Mouse (Mus musculus) brown adipose tissue, adult 24 weeks (tissue): ENCODE measurements around the gene C1qc. TPM values are rescaled to one million over a fixed set of nuclear protein-coding genes. Genes with fewer than 3 reads are reported as not detected.

Experiments
- H3K27ac ChIP-seq: fragments of 200-500 bp; replicated peaks from 2 replicates; pipeline ENCODE4 v1.5.1; 2012; ENCODE audit warnings: low read depth, mild to moderate bottlenecking, low read length
- H3K4me1 ChIP-seq: fragments of 200-500 bp; 2 replicates; pipeline ENCODE4 v1.6.1; 2012; ENCODE audit warnings: low read length, mixed read lengths; ENCODE audit not compliant: control insufficient read depth, insufficient read depth, insufficient read length
- H3K4me3 ChIP-seq: fragments of 200-500 bp; 2 replicates; pipeline ENCODE4 v1.5.1; 2012; ENCODE audit warnings: low read depth, mild to moderate bottlenecking, low read length, moderate library complexity; ENCODE audit not compliant: insufficient read depth
- polyA plus RNA-seq: library from polyadenylated mRNA; stranded (reverse); fragments of >200 nt; gene quantifications from 2 replicates; pipeline ENCODE4 v1.2.4, GENCODE M21; 2012; ENCODE audit not compliant: missing spikeins, insufficient read depth, insufficient read length

The C1qc gene
- 49.4 and 55.0 TPM in 2 replicates for polyA plus RNA-seq

DNA sequence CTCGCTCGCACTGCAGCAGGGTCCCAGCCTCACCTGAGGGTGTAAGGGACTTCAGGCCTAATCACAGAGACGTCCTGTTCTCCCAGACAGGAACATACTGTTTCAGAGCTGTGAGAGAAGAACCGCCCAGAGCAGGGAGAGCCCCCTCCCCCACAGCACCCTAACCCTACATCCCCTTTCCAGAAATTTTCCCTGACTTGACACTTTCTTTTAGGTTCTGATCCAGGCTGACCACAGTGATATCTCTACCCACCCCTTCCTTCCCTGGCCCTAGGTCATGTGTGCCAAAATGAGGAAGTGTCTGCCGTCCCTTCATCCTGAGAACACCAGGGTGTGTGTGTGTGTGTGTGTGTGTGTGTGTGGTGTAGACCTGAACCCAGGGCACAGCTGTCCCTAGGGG, at the start of gene C1qc:
Gene C1qc (minus strand): TSS at position 255 of the 400 bp plus-strand sequence.
- H3K4me3 ChIP-seq = peak within 1 kb of the TSS; percentile 53
- H3K27ac ChIP-seq = peak within 1 kb of the TSS; percentile 86
- H3K4me1 ChIP-seq = no peaks in the 10 kb centered on the region

DNA sequence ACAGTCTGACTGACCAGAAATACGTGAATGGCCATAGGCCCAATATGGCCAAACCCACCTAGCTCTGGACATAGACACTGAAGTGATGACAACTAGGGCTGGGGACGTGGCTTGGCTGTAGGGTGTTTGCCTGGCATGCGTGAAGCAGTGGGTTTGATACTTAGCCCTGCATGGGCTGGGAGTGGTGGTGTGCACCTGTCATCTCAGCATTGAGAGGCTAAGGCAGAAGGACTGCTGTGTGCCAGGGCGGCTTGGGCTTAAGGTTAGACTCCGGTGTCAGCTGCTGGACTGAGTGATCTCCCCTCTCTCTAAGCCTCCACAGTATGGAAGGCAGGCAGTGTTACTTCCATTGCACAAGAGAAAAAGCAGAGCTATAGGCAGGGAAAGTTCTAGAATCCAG, 45.1 kb upstream of the C1qc start:
- H3K4me3 ChIP-seq = no peak overlapping the region
- no peaks in the 10 kb centered on the region for H3K4me1 ChIP-seq
- H3K27ac ChIP-seq = no peak overlapping the region

DNA sequence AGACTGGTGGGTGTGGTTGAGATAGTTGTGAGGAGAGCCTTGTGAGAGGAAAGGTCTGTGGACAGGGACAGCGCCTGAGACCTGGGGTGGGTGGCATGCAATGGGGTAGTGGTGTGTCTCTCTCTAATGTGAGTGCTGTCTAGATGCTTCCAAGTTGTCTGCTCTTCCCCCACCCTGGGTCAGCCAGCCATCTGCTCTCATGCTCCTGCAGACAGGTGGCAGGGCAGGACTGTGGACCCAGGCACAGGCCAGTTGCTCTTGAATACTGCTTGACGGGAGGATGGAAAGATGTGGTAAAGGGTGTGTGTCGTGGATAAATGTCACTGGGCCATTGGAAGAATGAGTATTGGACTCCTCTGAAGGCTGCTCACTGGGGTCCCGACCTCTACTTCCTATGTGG, 44.5 kb upstream of the C1qc start:
- H3K27ac ChIP-seq = no peak overlapping the region
- H3K4me1 ChIP-seq = no peaks in the 10 kb centered on the region
- H3K4me3 ChIP-seq = no peak overlapping the region

DNA sequence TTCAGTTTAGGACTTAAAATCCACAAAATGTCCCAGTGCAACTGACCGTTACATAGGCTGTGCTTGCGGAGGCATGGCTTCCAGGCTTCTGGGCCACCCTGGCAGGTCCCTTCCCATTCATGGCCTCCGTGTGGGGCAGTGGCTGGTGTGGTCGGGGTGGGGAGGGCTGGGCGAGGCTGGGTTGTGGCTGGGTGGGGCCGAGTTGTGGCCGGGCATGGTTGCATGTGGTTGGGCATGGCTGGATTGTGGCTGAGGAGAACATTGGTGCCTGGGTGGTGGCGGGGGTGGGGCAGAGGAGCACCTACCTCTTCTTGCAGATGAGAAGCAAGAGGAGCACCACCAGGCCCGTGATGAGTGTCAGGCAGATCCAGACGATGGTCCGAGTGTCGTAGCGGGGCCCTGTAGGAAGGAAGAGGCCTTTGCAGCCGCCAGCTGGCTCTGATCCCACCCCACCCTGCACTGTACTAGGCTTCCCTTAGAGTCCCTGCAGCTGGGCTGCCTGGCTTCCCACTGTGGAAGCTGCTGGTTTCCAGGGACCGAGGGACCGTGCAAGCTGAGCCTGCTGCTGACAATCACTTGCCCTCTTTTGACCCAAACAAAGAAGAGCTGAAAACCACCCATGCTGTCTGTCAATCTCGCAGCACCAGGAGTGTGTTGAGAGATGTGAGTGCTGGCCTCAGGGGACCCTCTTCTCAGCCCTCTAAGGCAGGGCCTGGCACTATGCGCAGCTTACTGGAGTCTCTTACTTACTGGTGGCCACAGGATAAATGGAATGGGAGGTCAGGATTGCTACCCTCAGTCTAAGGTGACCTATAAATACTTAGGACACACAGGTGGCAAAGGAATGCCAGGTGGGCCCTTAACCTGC, 42.1 kb upstream of the C1qc start:
- Histone ChIP-seq H3K4me1 (no peaks in the 10 kb centered on the region), H3K27ac (no peak overlapping the region), H3K4me3 (no peak overlapping the region)

DNA sequence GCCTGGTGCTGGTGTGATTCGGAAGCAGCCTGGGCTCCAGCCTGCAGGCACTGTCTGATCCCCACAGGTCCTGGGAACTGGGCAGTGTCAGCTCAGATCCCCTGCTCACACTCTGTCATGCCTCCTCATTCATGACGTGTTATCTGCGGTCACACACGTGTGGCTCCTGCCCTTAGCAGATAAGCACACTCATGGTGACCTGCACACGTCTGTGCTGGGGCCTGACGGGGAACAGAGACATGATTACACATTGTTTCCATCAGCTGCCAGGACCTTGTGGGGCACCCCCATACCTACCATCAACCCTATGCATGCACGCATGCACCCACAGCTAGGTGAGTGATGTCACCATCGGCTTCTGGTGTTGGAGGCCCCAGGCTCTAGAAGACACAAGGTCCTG, 37.6 kb upstream of the C1qc start:
- no peaks in the 10 kb centered on the region for H3K4me1 ChIP-seq
- H3K4me3 ChIP-seq = no peak overlapping the region
- H3K27ac ChIP-seq = no peak overlapping the region

DNA sequence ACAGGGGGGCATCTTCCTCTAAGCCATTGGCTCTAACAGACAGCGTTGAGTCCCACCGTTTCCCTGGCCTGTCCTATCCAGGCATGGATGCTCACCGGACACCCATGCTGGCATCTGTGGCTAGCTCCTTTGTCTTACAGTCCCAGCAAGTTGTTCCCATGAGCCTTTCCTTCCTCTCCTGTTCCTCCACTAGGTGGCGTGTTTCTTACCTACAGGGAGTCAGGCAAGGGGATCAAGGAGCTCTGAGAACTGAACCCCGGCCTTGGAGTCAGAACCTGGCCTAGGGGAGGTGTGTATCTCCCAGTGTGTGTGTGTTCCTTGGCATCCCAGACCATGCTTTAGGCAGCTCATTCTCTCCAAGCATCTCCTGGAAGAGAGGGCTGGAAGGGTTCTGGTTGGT, 36.1 kb upstream of the C1qc start:
- no peaks in the 10 kb centered on the region for H3K4me1 ChIP-seq
- H3K27ac ChIP-seq = no peak overlapping the region

DNA sequence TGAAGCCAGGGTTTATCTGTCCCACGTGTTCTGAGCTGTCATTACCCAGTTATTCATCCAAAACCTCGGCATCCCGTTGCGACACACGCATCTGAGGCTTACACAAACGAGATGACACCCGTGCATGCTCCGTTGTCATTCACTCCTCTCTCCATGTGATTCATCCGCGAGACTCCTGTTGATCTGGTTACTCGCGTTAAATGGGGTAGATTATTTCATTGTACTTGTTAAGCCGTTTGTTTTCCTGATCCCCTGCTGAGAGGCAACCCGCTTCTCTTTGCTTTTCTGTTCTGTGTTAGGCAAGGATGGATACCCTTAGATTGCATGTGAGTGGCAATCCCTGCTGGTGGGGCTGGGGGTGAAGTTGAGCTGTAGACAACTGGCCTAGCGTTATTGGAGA, 32.9 kb upstream of the C1qc start:
- H3K4me3 ChIP-seq = no peak overlapping the region
- no peaks in the 10 kb centered on the region for H3K4me1 ChIP-seq
- no peak overlapping the region for H3K27ac ChIP-seq

More for the DNA sequence above, 36.1 kb upstream of the C1qc start:
- no peak overlapping the region for H3K4me3 ChIP-seq

DNA sequence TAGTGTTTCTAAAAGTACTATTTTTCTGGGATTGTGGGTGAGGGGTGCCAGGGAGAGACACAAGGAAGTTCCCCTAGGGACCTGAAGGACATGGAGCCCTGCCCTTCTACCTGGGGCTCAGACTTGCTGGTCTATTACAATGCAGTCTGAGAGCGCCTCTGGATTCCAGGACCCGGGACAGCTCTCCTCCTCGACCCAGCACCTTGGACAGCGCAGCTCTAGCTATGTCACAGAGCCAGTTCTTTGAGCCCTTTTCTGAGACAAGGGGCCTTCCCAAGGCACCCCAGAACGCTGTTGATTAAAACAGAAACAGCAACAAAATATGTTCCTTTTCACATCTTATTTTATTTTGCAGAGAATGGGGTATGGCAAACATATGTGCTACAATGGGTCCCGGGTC, 31.7 kb upstream of the C1qc start:
- H3K27ac ChIP-seq = no peak overlapping the region
- H3K4me1 ChIP-seq = no peaks in the 10 kb centered on the region
- H3K4me3 ChIP-seq = no peak overlapping the region

DNA sequence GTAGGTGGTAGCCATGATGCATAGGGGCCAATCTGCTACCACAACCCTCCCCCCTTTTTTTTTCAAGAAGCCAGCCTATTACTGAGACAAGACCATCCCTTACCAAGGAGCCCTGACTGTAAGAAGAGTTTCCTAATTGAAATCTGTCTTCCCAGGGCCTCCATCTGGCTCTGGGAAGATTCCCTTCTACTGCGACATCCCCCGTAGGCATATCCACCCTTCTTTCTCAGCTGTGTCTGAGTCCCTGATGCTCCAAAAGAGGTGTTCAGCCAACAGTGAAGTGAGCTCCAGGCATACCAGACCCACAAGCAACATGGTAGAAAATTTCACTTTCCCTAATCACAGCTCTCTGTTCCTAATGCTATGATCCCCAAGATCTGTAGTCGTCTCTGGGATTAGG, 26.7 kb upstream of the C1qc start:
- H3K4me1 ChIP-seq = no peaks in the 10 kb centered on the region
- H3K27ac ChIP-seq = no peak overlapping the region
- no peak overlapping the region for H3K4me3 ChIP-seq

DNA sequence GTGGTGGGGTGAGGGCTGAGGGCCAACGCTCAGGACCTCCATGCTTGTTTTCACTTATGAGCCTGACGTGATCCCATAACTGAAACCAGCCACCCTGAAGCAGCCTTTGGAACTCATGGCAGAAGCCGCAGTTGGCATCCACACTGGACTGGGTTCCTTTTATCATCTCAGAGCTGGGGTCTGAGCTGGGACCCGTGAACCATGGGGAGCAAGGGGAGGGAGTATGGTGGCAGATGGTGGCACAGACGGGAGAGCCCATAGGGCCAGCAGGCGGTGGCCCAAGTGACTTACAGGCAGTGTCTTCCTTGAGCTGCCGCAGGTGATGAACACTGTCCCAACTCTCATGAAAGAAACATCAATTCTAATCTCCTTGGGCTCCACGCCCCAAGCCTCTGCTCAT, 26.0 kb upstream of the C1qc start:
- Histone ChIP-seq H3K4me1 (no peaks in the 10 kb centered on the region), H3K4me3 (no peak overlapping the region), H3K27ac (no peak overlapping the region)

DNA sequence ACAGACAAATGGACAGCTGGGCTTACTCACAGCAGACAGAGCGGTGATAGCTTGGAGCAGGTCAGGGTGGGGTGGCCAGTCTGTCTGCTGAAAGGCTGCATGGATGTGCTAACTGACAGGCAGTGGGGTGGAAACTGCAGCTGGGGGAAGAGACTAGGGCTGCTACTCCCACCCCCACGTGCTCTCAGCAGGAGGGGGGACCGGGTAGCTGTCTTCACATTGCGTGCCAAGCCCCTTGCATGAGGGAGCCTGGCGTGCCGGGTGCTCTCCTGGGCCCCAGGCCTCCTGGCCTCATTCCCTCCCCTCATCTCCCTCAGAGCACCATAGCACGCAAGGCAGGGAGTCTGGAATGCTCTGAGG, 24.3 kb upstream of the C1qc start:
- H3K4me3 ChIP-seq = no peak overlapping the region

DNA sequence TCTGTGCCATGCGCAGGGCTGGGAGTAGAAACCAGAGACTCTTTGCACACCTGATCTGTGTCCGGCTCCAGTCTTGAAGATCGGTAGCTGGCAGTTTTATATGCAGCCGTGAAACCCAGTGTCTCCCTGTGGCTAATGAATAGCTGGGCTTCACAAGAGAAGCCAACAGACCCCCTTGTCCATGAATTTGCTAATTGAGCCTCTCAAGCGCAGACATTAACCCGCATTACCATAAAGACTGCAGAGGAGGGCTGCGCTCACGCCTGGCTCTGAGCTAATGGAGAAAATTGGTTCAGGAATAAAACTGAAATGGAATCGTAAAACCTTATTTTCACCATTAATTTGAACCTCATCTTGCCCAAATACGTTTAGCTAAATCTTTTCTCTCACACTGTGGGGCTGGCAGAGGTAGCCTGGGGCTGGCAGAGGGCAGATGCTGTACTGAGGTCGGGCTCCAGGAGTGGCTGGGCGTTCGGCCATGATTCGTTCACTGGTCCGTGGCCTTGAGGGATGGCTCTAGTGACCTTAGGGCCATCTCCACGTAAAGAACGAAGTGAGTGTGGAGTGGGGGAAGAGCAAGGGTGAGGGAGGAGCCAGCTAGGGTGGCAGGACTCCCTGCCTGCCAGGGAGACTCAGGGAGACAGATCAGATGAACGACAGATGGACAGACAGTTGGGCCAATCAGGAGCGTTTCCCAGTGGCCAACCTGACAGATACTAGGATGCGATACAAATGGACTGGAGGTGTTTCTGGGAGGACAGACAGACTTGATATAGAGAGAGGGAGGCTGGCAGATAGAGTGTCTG, 23.7 kb upstream of the C1qc start:
- H3K27ac ChIP-seq = no peak overlapping the region
- no peak overlapping the region for H3K4me3 ChIP-seq
- no peaks in the 10 kb centered on the region for H3K4me1 ChIP-seq

More for the DNA sequence above, 24.3 kb upstream of the C1qc start:
- no peak overlapping the region for H3K27ac ChIP-seq
- no peaks in the 10 kb centered on the region for H3K4me1 ChIP-seq

DNA sequence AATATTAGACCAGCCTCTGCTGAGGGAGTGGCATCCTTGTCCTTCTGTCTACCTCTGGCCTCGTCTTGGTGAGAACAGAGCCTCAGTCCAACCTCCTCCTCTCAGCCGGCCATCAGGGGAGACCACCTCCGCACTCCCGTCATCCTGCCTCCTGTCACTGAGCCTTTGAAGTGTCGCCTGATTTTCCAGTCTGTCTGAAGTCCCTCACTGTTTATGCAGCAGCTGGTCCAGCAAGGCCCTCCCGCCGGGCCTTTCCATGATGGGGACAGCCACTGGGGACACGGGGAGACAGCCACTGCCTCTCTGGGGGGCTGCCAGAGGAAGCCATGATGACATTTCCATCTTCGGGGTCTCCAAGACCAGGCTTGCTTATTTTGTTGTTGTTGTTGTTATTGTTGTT, 20.0 kb upstream of the C1qc start:
- Histone ChIP-seq H3K4me3 (no peak overlapping the region), H3K4me1 (no peaks in the 10 kb centered on the region), H3K27ac (no peak overlapping the region)

DNA sequence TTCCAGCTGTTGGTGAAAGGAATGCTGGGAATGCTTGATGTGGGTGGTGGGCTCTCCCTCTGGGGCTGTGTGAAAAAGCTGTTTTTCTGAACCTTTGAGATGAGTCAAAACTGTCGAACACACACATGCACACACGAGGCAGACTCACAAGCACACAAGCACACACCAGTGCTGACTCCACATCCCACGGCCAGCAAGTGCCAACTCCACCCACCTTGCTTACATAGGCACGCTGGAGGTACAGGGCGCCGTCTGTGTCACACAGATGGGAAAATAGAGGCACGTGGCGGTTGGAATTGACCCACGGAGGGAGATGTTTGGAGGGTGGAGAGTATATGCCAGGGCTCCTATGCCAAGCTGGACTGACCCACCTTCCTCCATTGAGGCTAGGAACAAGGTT, 18.9 kb upstream of the C1qc start:
- Histone ChIP-seq H3K4me3 (no peak overlapping the region), H3K4me1 (no peaks in the 10 kb centered on the region), H3K27ac (no peak overlapping the region)

DNA sequence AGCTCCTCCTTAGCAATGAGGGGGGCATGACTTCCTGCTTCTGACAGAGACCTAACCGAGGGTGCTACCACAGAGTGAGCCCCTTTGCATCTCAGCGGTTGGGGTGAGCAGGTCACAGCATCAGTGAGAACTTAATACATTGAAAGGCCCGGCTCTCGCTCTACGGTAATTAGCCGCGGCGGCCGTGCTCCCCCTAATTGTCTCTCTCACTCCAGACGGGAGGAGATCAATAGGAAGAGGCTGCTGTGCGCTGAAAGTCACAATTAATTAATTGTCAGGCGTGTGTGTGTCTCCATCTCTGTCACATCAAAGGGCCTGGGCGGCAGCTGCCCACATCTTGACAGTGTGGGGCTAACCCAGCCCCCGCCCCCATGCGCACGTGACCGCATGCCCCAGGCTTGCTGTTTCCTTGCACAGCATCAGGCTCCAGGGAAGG, 18.4 kb upstream of the C1qc start:
- H3K27ac ChIP-seq = no peak overlapping the region
- H3K4me3 ChIP-seq = no peak overlapping the region

DNA sequence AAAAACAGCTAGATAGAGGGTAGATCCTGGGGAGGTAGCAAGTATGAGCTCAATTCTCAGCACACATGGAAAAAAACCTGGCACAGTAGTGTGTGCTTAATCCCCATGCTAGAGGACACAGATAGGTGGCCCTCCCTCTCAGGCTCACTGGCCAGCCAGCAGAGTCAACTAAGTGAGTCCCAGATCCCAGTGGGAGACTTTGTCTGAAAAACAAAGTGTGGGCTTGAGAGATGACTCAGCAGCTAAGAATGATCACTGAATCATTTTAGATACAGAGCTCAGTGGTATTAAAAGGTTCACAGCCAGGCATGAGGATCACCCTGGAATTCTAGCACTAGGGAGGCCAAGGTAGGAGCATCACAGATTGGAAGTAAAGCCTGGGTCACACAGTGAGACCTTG, 14.9 kb upstream of the C1qc start:
- H3K4me3 ChIP-seq = no peak overlapping the region
- no peak overlapping the region for H3K27ac ChIP-seq
- no peaks in the 10 kb centered on the region for H3K4me1 ChIP-seq

More for the DNA sequence above, 18.4 kb upstream of the C1qc start:
- H3K4me1 ChIP-seq = no peaks in the 10 kb centered on the region
